Mouse (Mus musculus) CH12F3 (cell line): ENCODE results near the gene Eno1.

ENCODE experiments used
- in situ Hi-C: fragments of 300-500 bp; cut with MboI; formaldehyde crosslinking; loops from 2 replicates; pipeline ENCODE4 v1.14.3; 2020; ENCODE audit warnings: low sequenced_read_pairs

Eno1 gene

DNA sequence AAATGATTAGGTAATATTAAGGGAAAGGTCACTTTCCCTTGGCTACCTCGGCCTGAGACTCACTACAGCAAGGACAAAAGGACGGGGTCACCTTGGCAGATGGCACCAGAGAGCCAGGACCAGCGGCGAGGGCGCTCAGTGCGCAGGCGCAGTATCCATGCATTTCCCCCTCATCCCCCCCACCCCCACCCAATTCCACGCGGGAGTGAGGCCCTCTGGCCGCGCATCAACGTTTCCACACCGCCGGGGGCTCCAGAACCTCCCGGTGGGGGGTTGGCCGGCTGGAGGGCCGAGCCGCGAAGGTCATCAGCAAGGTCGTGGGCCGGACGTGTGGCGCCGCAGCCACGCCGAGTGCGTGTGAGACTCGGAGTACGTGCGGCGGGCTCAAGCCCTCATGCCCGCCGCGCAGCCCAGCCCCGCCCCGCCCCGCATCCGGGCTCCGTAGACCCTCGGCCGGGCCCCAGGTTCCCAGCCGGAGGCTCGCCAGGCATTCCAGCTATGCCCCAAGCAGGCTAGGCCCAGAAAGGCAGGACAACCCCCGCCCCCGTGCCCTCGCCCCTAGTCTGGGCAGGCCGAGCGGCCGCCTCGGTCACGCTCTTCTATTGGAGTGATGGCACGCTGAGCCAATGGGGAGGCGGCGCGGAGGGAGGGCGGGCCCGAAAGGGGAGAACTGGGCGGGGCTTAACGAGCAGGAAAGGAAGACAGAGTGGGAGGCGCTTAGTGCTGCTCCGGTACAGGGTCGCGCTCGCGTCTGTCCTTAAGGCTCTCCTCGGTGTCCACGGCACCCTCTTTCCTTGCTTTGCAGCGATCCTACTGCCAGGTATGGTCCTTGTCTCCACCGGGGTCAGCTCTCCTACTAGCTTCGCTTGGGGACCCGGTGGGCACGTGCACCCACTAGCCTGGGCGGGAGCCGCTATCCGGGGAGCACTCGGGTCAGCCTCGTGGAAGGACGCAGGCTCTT is at the start of gene Eno1:
TSS of gene Eno1 (plus strand) at position 201 of the 961 bp plus-strand sequence.
- in situ Hi-C loops = no loop called here

GRCm38 (mm10) chr4:150188236-150188635 is 48.3 kb upstream of the Eno1 start:
- in situ Hi-C loops = no loop called here

- in situ Hi-C loops = no loop called here
These were observed 44.3 kb upstream of the Eno1 start for GRCm38 (mm10) chr4:150192199-150192598.

DNA sequence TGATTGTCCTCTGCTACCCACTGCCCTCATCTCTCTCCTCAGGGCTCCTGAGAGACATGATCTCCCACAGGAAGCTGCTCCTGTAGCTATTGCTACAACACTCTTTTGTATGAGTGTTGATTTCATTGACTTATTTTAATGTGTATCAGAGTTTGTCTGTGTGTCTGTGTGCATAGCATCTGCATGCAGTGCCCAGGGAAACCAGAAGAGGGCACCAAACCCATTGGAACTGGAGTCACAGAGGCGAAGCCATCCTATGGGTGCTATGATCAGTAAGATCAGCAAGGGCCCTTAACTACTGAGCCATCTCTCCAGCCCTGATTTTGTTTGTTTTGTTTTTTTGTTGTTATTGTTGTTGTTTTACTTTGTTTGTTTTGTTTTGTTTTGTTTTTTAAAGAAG is 42.6 kb upstream of the Eno1 start:
- in situ Hi-C loops = no loop called here

GRCm38 (mm10) chr4:150198268-150198667 is 38.3 kb upstream of the Eno1 start:
- in situ Hi-C loops = no loop called here

DNA sequence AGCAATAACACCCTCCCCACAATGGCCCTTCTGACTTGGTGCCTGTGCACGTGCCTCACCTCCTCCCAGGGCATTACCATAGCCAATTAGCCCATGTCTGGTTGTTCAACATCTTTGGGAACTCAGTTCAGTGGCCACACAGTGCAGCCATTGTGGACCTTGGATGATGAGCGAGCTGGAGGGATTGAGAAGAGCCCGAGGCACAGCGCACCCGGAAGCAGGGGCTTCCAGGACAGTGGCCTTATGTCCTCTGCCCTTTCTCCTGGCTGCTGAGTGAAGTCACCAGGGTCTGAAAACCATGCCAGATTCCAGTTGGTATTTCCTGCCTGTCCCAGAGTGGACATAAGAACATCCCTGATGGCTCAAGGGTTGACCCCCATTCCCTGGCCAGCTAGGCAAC is 35.3 kb upstream of the Eno1 start, which contains the start of gene Car6:
TSS of gene Car6 (minus strand) at position 101 of the 400 bp plus-strand sequence.
- in situ Hi-C loops = no loop called here

- in situ Hi-C loops = no loop called here
These were observed 33.8 kb upstream of the Eno1 start for GRCm38 (mm10) chr4:150202702-150203101.

DNA sequence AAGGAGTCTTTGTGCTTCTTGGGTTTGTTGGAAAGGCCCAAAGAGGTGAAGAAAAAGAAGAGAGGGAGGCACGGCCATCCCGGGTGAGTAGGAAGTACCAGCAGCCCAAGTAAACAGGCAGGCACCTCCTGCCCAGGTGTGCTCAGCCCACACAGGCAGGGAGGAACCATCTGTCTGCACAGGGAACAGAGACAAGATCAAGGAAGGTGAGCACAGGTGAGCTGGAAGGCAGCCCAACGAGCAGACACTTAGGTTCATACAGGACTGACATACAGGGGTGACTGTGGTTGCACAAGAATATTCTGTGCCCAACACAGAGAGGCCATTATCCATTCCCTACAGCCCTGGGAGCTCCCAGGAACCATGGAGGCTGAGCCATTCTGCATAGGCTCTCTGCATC is 31.6 kb upstream of the Eno1 start:
- in situ Hi-C loops = no loop called here

DNA sequence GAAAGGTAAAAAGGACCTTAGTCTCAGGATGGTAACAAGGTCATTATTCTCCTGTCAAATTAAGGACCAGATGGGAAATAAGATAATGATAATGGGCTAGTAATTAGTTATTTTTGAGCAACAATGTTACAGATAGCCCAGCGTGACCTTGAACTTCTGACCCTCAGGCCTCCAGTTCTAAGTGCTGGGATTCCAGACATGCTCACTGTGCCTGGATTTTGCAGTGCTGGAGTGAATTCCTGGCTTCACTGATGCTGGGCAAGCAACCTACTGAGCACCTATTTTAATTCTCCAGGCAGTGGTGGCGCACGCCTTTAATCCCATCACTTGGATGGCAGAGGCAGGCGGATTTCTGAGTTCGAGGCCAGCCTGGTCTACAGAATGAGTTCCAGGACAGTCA is 26.8 kb upstream of the Eno1 start:
- in situ Hi-C loops = no loop called here

DNA sequence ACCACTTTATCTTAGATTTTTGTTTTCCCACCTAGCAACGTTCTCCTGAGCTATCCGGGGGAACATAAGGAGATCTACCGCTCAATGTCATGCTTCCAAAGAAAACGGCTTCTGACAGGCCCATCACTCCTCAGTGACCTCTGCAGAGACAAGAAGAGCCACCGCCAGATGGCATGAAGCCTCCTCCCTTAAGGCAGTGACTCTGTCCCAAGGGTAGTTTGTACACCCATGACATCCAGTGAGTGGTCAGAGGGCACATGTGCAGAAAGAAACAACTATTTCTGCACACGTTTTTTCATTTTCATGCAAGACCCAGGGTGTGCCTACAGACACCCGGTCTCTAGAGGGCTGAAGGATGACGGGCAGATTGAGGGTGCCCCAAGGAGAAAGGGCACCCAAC is 26.2 kb upstream of the Eno1 start:
- in situ Hi-C loops = no loop called here

DNA sequence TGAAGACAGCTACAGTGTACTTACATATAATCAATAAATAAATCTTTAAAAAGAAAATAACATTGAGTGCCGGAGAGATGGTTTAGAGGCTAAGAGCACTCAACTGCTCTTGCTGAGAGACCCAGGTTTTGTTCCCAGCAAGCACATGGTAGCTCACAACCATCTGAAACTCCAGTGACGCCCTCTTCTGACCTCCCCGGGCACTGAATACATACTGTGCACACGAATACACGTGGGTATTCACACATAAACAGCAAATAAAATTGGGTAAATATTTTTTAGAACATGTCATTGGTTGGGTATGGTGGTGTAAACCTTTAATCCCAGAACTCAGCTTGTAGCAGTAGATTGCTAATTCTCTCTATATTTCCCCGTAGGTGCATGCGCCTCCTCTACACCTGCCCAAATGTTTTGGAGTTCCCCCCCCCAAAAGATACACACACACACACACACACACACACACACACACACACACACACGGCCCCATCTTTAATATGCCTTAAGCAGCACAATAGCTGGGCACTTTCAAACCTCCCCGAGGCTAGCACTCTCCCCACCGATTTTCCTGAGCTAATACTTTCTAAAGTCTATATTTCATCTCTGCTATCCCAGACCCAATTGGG is 24.5 kb upstream of the Eno1 start:
- in situ Hi-C loops = no loop called here

DNA sequence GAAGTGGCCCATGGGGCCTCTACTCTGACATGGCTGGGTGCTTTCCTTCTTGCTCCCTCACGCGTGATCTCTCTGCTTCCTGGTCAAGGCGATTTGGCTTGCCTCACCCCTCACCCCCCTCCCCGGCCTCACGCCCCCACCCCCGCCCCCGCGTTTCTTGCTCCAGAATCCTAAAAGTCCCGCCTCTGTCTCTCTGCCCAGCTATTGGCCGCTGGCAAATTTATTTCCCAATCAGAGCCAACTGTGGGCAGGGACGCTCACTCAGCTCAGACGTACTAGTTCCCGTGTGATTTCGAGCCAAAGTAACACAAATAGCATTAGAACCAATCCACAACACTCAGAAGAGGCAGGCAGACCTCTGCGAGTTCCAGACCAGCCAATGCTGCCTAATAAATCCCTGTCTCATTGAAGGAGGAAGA is 24.0 kb upstream of the Eno1 start:
- in situ Hi-C loops = no loop called here

GRCm38 (mm10) chr4:150213910-150214309 is 22.6 kb upstream of the Eno1 start:
- in situ Hi-C loops = no loop called here

DNA sequence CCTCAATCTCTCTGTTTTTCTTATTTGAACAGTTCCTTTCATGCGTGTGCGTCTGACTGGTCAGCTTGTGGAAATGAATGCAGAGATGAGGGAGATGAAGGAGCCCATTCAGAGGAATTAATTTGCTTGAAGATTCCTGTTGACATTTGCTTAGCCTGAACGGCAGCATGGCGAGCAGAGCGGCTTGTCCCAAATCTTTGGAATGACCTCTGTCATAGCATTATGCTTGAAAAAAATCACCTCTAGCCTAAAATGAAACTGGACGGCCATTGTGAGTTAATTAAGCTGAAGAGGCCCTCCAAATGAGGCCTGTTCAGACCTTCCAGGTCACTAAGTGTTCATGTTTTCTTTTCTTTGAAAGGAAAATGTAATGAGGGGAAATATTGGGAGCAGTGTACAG is 20.1 kb upstream of the Eno1 start:
- in situ Hi-C loops = no loop called here

- in situ Hi-C loops = no loop called here
These were observed 19.4 kb upstream of the Eno1 start for GRCm38 (mm10) chr4:150217042-150217554.

DNA sequence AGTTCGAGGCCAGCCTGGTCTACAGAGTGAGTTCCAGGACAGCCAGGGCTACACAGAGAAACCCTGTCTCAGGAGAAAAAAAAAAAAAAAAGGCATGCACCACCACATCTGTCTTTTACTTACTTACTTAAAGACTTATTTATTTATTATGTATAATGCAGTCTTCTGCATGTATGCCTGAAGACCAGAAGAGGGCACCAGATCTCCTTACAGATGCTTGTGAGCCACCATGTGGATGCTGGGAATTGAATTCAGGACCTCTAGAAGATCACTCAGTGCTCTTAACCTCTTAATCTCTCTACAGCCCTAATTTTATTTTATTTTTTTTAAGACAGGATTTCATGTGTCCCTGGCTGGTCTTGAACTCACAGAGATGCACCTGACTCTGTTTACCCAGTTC is 18.6 kb upstream of the Eno1 start:
- in situ Hi-C loops = no loop called here

- in situ Hi-C loops = no loop called here
These were observed 16.8 kb upstream of the Eno1 start for GRCm38 (mm10) chr4:150219501-150220292.

- in situ Hi-C loops = no loop called here
These were observed 15.9 kb upstream of the Eno1 start for GRCm38 (mm10) chr4:150220584-150220983.

DNA sequence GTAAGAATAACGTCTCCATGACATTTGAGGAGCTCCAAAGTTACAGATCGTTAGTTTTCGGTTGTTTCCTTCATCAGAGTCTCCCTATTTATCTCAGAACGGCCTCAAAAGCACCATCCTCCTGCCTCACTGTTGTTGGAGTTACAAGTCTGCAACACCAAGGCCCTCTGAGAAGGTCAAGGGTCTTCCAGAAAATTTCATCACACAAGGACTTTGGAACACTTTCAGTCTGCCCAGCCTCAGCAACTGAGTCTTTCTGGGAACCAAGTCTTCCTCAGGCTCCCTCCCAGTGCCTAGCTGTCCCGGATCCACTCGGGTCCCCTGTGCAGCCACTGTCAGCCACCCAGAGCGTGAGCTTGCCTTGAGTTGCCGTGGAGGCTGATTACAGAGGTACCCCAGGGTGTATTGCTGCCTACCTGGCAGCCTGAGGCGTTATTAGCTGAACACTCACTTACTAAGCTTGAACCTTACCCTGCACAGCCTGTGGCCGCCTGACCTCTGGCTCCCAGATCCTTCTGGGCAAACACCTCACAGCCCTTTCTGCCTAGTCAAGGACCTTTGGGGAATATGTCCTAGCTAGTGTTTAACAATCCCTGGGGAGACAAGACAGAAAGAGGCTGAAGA is 15.4 kb upstream of the Eno1 start:
- in situ Hi-C loops = no loop called here

DNA sequence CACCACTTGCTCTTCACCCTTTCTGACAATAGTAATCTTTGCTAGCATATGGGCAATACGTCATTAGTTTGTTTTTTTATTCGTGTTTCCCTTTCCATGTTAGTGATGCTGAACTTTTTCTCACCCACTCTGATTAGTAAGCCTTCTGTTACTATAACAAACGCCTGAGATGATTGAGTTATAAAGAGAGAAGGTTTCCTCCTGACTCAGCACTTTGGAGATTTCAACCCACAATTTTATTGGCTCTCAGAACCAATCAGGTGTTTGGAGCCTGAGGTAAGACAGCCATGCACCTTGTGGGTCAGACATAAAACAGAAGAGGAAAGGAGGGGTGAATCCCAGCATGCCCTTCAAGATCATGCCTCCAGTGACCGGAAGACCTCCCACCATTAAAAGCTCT is 12.7 kb upstream of the Eno1 start:
- in situ Hi-C loops = no loop called here

- in situ Hi-C loops = no loop called here
These were observed 10.8 kb upstream of the Eno1 start for GRCm38 (mm10) chr4:150225700-150226099.
